Mouse (Mus musculus): ENCODE data around the gene Rasl2-9. TPM values are rescaled to one million over a fixed set of nuclear protein-coding genes. Genes with fewer than 3 reads are reported as not detected.

The Rasl2-9 gene
- total and polyA plus RNA-seq, 2 experiments from 2014 or later, result 1.1 to 6.5 TPM

DNA sequence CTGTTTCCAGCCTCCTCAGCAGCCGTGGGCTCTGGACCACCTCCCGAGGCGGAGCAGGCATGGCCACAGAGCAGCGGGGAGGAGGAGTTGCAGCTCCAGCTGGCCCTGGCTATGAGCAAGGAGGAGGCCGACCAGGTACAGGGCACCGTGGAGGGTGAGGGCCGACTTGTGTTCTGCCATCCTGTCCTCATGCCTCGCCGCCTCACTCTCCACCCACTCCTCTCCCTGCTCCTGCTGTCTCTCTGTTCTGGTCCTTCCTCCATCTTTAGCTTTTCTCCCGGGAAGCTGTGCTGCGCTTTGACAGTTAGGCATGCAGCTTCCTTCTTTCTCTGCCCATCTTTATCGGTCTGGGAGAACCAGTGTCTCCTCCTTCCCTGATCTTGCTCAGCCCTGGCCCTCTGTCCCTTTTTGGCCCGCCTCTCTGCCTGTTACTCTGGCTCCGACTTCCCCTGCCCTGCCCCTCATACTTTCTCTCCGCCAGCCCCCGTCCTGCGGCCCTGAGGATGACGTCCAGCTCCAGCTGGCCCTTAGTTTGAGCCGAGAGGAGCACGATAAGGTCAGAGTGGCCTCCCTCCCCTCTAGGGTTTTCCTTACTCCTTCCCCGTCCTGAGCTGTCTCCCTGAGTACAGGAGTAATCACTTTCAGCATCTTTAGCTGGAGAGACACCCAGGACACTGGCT is 32.8 kb downstream of the Rasl2-9 start:
- no peak for TF ChIP-seq CTCF (IDR thresholded peaks at IDR 0.05; ENCODE audit: low read depth)
- no peak for TF ChIP-seq EP300 (IDR thresholded peaks at IDR 0.05; ENCODE audit: low read depth)
- H3K4me1 ChIP-seq (ENCODE audit: control insufficient read depth, insufficient read depth), result no peaks in the 10 kb centered on the region
- H3K9me3 ChIP-seq (replicated peaks; ENCODE audit: control insufficient read depth, low read length), result no peaks in the 10 kb centered on the region
- H3K9ac ChIP-seq (replicated peaks; ENCODE audit: low read depth, low read length), result no peak overlapping the region
- ATAC-seq (ENCODE audit: insufficient read depth, low read depth) (no peak), DNase-seq (ENCODE audit: low spot score) (no peak)
- whole genome bisulfite sequencing, result 75% methylated on average over 21 of the region's 21 CpGs
- H3K27ac ChIP-seq (ENCODE audit: low read depth), result no peak overlapping the region
- no peak overlapping the region for H3K4me2 ChIP-seq (ENCODE audit: low read depth, low read length)
- H3K27me3 ChIP-seq (ENCODE audit: control insufficient read depth, insufficient read depth, low read length), result no peaks in the 10 kb centered on the region
- peaks cover 75% of the 10 kb centered on the region for H3K36me3 ChIP-seq (replicated peaks; ENCODE audit: control insufficient read depth, insufficient read depth, low read length)
- no peak overlapping the region for H3K4me3 ChIP-seq (ENCODE audit: low read depth, low read length)

DNA sequence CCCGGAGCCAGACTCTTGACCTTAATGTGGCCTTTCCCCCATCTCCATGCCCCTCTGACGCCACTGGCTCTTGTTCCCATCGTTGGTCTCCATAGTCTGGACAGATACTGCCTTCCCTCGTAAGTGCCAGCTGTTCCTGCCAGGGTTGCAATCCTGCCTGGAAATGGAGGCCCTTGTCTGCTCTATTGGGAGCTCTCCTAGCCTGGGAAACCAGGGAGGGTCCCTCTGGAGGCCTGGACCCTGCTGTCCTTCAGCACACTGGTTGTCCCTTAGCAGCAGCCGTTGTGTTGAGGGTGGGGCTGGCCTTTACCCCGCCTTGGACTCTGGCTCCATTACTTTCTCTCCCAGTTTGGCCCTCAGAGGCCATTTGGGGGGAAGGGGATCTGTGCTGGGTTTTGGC is 33.4 kb downstream of the Rasl2-9 start:
- WGBS, result 71% methylated on average over 6 of the region's 6 CpGs
- TF ChIP-seq EP300 (IDR thresholded peaks at IDR 0.05; ENCODE audit: low read depth) (no peak), CTCF (IDR thresholded peaks at IDR 0.05; ENCODE audit: low read depth) (no peak)
- Histone ChIP-seq H3K27ac (ENCODE audit: low read depth) (no peak overlapping the region), H3K9ac (replicated peaks; ENCODE audit: low read depth, low read length) (no peak overlapping the region), H3K4me1 (ENCODE audit: control insufficient read depth, insufficient read depth) (no peaks in the 10 kb centered on the region), H3K4me2 (ENCODE audit: low read depth, low read length) (no peak overlapping the region), H3K27me3 (ENCODE audit: control insufficient read depth, insufficient read depth, low read length) (no peaks in the 10 kb centered on the region), H3K4me3 (ENCODE audit: low read depth, low read length) (no peak overlapping the region), H3K9me3 (replicated peaks; ENCODE audit: control insufficient read depth, low read length) (no peaks in the 10 kb centered on the region), H3K36me3 (replicated peaks; ENCODE audit: control insufficient read depth, insufficient read depth, low read length) (peaks cover 72% of the 10 kb centered on the region)
- DNase-seq (ENCODE audit: low spot score) (no peak), ATAC-seq (ENCODE audit: insufficient read depth, low read depth) (no peak)

DNA sequence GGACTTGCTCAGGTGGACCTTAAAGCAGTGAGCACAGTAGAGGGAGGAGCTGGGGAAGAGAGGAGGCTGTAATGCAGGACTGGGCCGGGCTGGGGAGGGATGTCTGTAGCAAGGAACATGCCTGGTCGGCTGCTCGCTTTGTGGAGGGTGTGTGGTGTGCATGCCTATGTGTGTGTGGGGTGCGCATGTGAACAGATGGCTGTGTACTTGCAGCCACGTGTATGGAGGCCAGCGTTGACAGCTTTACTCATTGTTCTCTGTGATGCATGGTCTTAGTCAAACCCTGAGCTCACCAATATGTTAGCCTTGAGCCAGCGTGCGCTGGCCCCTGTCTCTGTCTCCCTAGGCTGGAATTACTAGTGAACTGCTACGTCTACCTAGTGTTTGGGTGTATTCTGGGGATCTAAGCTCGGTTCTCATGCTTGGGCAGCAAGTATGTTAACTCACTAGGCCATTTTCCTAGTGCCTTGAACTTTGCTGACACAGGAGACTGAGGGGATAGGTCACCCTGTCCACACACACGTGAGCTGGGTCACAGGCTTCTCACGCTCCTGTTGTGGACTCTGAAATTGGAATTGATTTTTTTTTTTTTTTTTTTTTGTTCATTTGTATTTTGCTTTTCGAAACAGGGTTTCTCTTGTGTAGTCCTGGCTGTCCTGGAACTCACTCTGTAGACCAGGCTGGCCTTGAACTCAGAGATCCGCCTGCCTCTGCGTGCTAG is 34.6 kb downstream of the Rasl2-9 start:
- Histone ChIP-seq H3K4me2 (ENCODE audit: low read depth, low read length) (no peak overlapping the region), H3K36me3 (replicated peaks; ENCODE audit: control insufficient read depth, insufficient read depth, low read length) (peaks cover 62% of the 10 kb centered on the region), H3K4me3 (ENCODE audit: low read depth, low read length) (no peak overlapping the region), H3K27ac (ENCODE audit: low read depth) (no peak overlapping the region), H3K4me1 (ENCODE audit: control insufficient read depth, insufficient read depth) (no peaks in the 10 kb centered on the region), H3K27me3 (ENCODE audit: control insufficient read depth, insufficient read depth, low read length) (no peaks in the 10 kb centered on the region), H3K9ac (replicated peaks; ENCODE audit: low read depth, low read length) (no peak overlapping the region), H3K9me3 (replicated peaks; ENCODE audit: control insufficient read depth, low read length) (no peaks in the 10 kb centered on the region)
- TF ChIP-seq CTCF (IDR thresholded peaks at IDR 0.05; ENCODE audit: low read depth), result no peak
- no peak for TF ChIP-seq EP300 (IDR thresholded peaks at IDR 0.05; ENCODE audit: low read depth)
- 87% methylated on average over 15 of the region's 15 CpGs for WGBS
- no peak for DNase-seq (ENCODE audit: low spot score)
- no peak for ATAC-seq (ENCODE audit: insufficient read depth, low read depth)

DNA sequence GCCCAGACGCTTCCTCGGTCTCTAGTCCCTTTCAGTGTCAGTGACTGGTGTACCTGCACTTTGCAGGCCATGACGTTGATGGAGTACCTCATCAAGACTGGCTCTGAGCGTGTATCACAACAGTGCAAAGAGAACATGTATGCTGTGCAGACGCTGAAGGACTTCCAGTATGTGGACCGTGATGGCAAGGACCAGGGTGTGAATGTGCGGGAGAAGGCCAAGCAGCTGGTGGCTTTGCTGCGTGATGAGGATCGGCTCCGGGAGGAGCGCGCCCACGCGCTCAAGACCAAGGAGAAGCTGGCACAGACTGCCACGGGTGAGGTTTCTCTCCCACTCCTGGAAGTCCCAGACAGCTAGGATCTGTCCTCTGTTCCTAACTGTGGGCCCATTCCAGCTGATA is 35.9 kb downstream of the Rasl2-9 start:
- Histone ChIP-seq H3K4me2 (ENCODE audit: low read depth, low read length) (no peak overlapping the region), H3K27me3 (ENCODE audit: control insufficient read depth, insufficient read depth, low read length) (no peaks in the 10 kb centered on the region), H3K9ac (replicated peaks; ENCODE audit: low read depth, low read length) (no peak overlapping the region), H3K4me1 (ENCODE audit: control insufficient read depth, insufficient read depth) (no peaks in the 10 kb centered on the region; the same call in 1 of the 2 replicates), H3K36me3 (replicated peaks; ENCODE audit: control insufficient read depth, insufficient read depth, low read length) (peaks cover 56% of the 10 kb centered on the region), H3K27ac (ENCODE audit: low read depth) (no peak overlapping the region), H3K4me3 (ENCODE audit: low read depth, low read length) (no peak overlapping the region), H3K9me3 (replicated peaks; ENCODE audit: control insufficient read depth, low read length) (no peaks in the 10 kb centered on the region)
- ATAC-seq (ENCODE audit: insufficient read depth, low read depth) (no peak), DNase-seq (ENCODE audit: low spot score) (no peak)
- TF ChIP-seq CTCF (IDR thresholded peaks at IDR 0.05; ENCODE audit: low read depth), result no peak
- no peak for TF ChIP-seq EP300 (IDR thresholded peaks at IDR 0.05; ENCODE audit: low read depth)
- WGBS, result 88% methylated on average over 15 of the region's 15 CpGs

DNA sequence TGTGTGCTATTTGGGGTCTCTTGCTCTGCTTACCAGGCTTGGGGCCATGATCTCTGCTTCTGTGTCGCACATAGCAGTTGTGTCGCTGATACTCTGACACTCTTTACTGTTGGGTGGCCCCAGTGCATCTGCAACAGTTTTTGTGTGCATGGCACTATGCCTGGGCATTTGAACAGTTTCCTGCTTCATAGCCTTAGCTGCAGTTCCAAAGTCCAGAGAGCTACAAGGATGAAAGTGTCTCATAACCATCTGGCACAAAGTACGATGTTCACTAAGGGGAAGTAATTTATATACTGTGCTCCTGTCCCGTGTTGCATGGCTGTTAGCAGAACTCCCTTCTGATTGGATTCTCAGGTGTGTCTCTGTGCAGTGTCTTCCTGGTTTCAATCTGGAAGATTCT is 37.9 kb downstream of the Rasl2-9 start:
- DNase-seq (ENCODE audit: low spot score), result no peak
- TF ChIP-seq CTCF (IDR thresholded peaks at IDR 0.05; ENCODE audit: low read depth) (no peak), EP300 (IDR thresholded peaks at IDR 0.05; ENCODE audit: low read depth) (no peak)
- no peak overlapping the region for H3K9ac ChIP-seq (replicated peaks; ENCODE audit: low read depth, low read length)
- H3K27ac ChIP-seq (ENCODE audit: low read depth), result no peak overlapping the region
- WGBS, result 73% methylated on average over 4 of the region's 4 CpGs
- H3K27me3 ChIP-seq (ENCODE audit: control insufficient read depth, insufficient read depth, low read length), result no peaks in the 10 kb centered on the region
- no peak for ATAC-seq (ENCODE audit: insufficient read depth, low read depth)
- no peaks in the 10 kb centered on the region for H3K9me3 ChIP-seq (replicated peaks; ENCODE audit: control insufficient read depth, low read length)
- H3K36me3 ChIP-seq (replicated peaks; ENCODE audit: control insufficient read depth, insufficient read depth, low read length), result peaks cover 48% of the 10 kb centered on the region
- H3K4me2 ChIP-seq (ENCODE audit: low read depth, low read length), result no peak overlapping the region
- H3K4me3 ChIP-seq (ENCODE audit: low read depth, low read length), result no peak overlapping the region
- no peaks in the 10 kb centered on the region; the same call in 1 of the 2 replicates for H3K4me1 ChIP-seq (ENCODE audit: control insufficient read depth, insufficient read depth)
